Mouse (Mus musculus): ENCODE results near the gene Set. TPM values are rescaled to one million over a fixed set of nuclear protein-coding genes. Genes with fewer than 3 reads are reported as not detected.

Set gene
- polyA plus RNA-seq, 1 experiment from 2014 or later, result 285 TPM

Other genes starting within 250 kb of the Set start
- 27.7 and 28.3 TPM in 2 replicates for gene Urm1, start 237.3 kb upstream of the Set start, polyA plus RNA-seq (2015; fragmentation: Nextera tagmentation; extraction: Ambion mirVana)
- gene Cercam, start 188.2 kb upstream of the Set start, polyA plus RNA-seq (2015; fragmentation: Nextera tagmentation; extraction: Ambion mirVana), result 25.8 and 27.4 TPM in 2 replicates
- 62.4 and 66.8 TPM in 2 replicates for gene Odf2, start 168.2 kb upstream of the Set start, polyA plus RNA-seq (2015; fragmentation: Nextera tagmentation; extraction: Ambion mirVana)
- 64.8 and 66.1 TPM in 2 replicates for gene Gle1, start 122.0 kb upstream of the Set start, polyA plus RNA-seq (2015; fragmentation: Nextera tagmentation; extraction: Ambion mirVana)
- gene Sptan1, start 91.8 kb upstream of the Set start, polyA plus RNA-seq (2015; fragmentation: Nextera tagmentation; extraction: Ambion mirVana), result 186 and 213 TPM in 2 replicates
- 63.0 and 72.9 TPM in 2 replicates for gene Wdr34, start 8.5 kb upstream of the Set start, polyA plus RNA-seq (2015; fragmentation: Nextera tagmentation; extraction: Ambion mirVana)
- gene Pkn3, start 20.3 kb downstream of the Set start, polyA plus RNA-seq (2015; fragmentation: Nextera tagmentation; extraction: Ambion mirVana), result 2.0 and 3.1 TPM in 2 replicates
- 31.6 and 33.6 TPM in 2 replicates for gene Zdhhc12, start 36.3 kb downstream of the Set start, polyA plus RNA-seq (2015; fragmentation: Nextera tagmentation; extraction: Ambion mirVana)
- 12.4 and 14.5 TPM in 2 replicates for gene Zer1, start 67.2 kb downstream of the Set start, polyA plus RNA-seq (2015; fragmentation: Nextera tagmentation; extraction: Ambion mirVana)
- gene Tbc1d13, start 76.4 kb downstream of the Set start, polyA plus RNA-seq (2015; fragmentation: Nextera tagmentation; extraction: Ambion mirVana), result 11.3 TPM in 2 replicates
- gene Endog, start 114.1 kb downstream of the Set start, polyA plus RNA-seq (2015; fragmentation: Nextera tagmentation; extraction: Ambion mirVana), result 26.9 and 27.1 TPM in 2 replicates
- gene Spout1, start 121.1 kb downstream of the Set start, polyA plus RNA-seq (2015; fragmentation: Nextera tagmentation; extraction: Ambion mirVana), result 70.5 and 72.5 TPM in 2 replicates
- gene Kyat1, start 148.5 kb downstream of the Set start, polyA plus RNA-seq (2015; fragmentation: Nextera tagmentation; extraction: Ambion mirVana), result 16.0 and 16.2 TPM in 2 replicates
- 47.5 and 49.1 TPM in 2 replicates for gene Lrrc8a, start 180.3 kb downstream of the Set start, polyA plus RNA-seq (2015; fragmentation: Nextera tagmentation; extraction: Ambion mirVana)
- gene Gm28035, start 183.2 kb downstream of the Set start, polyA plus RNA-seq (2015; fragmentation: Nextera tagmentation; extraction: Ambion mirVana), result 0.12 and 0.32 TPM in 2 replicates
- 4.8 and 5.2 TPM in 2 replicates for gene Phyhd1, start 208.8 kb downstream of the Set start, polyA plus RNA-seq (2015; fragmentation: Nextera tagmentation; extraction: Ambion mirVana)
- not detected in 2 replicates for gene Gm28038, start 223.7 kb downstream of the Set start, polyA plus RNA-seq (2015; fragmentation: Nextera tagmentation; extraction: Ambion mirVana)
- gene Dolk, start 229.0 kb downstream of the Set start, polyA plus RNA-seq (2015; fragmentation: Nextera tagmentation; extraction: Ambion mirVana), result 37.4 and 38.5 TPM in 2 replicates
- gene Nup188, start 229.0 kb downstream of the Set start, polyA plus RNA-seq (2015; fragmentation: Nextera tagmentation; extraction: Ambion mirVana), result 15.4 and 22.2 TPM in 2 replicates

Data from neural tube, embryonic 15.5 days (tissue).